Mouse (Mus musculus) kidney, embryonic 16.5 days (tissue): Measurements from ENCODE around the gene 4931409K22Rik. TPM values are rescaled to one million over a fixed set of nuclear protein-coding genes. Genes with fewer than 3 reads are reported as not detected.

Experiments
- ATAC-seq: fragments of 200-750 bp; cut with Nextera tagmentation; 2 replicates; pipeline ENCODE4 v1.8.0; 2017; ENCODE audit warnings: moderate TSS enrichment; ENCODE audit not compliant: low FRiP score, low TSS enrichment
- H3K27ac ChIP-seq: fragments of 300-500 bp; sonication (generic); 2 replicates; pipeline ENCODE4 v1.5.1; 2014; ENCODE audit warnings: low read length
- H3K27me3 ChIP-seq: fragments of 300-500 bp; sonication (generic); 2 replicates; pipeline ENCODE4 v1.6.1; 2014; ENCODE audit warnings: low read length, control low read depth, mixed read lengths; ENCODE audit not compliant: insufficient read depth
- H3K36me3 ChIP-seq: fragments of 300-500 bp; sonication (generic); 2 replicates; pipeline ENCODE4 v1.6.1; 2014; ENCODE audit warnings: low read length, control low read depth, mixed read lengths; ENCODE audit not compliant: insufficient read depth
- H3K4me1 ChIP-seq: fragments of 300-500 bp; sonication (generic); 2 replicates; pipeline ENCODE4 v1.6.1; 2014; ENCODE audit warnings: low read length, control low read depth, mixed read lengths; ENCODE audit not compliant: insufficient read depth
- H3K4me2 ChIP-seq: fragments of 300-500 bp; sonication (generic); replicated peaks from 2 replicates; pipeline ENCODE4 v1.6.1; 2014; ENCODE audit warnings: low read depth, low read length
- H3K4me3 ChIP-seq: fragments of 300-500 bp; sonication (generic); 2 replicates; pipeline ENCODE4 v1.5.1; 2014; ENCODE audit warnings: mild to moderate bottlenecking, low read length
- H3K9ac ChIP-seq: fragments of 300-500 bp; sonication (generic); replicated peaks from 2 replicates; pipeline ENCODE4 v1.6.1; 2014; ENCODE audit warnings: low read length
- H3K9me3 ChIP-seq: fragments of 300-500 bp; sonication (generic); 2 replicates; pipeline ENCODE4 v1.6.1; 2016; ENCODE audit warnings: low read length, control low read depth
- WGBS: fragments of 180-500 bp; shearing (Covaris S2); extraction: QIAGEN DNeasy Blood & Tissue Kit; methylation state at CpG from one replicate; pipeline ENCODE4 v1.1.7; 2014; 5-methylcytosine and 5-hydroxymethylcytosine counted together
- polyA plus RNA-seq: library from polyadenylated mRNA; unstranded; fragments of >200 nt; fragmentation: Nextera tagmentation; extraction: Ambion mirVana; gene quantifications from 2 replicates; pipeline ENCODE4 v1.2.1, GENCODE M21; 2015

4931409K22Rik gene
- 0.16 and 0.41 TPM in 2 replicates for polyA plus RNA-seq

DNA sequence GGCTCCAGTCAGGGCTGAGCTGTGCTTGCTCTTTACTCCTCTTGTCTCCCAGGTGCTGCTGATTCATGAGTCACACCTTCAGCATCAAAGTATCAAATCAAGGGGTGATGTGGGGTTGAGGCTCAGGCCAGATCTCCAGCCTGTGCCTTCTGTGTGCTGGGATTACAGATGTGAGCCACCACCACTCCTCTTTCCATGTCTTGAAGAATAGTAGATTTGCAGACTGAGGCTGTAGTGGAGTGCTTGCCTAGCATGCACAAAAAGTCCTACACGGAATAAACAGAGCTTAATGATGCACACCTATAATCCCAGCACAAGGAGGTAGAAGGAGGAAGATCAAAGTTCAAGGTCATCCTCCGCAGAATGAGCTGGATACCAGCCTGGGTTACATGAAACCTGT lies at the start of gene 4931409K22Rik:
Gene 4931409K22Rik (minus strand): TSS at position 101 of the 400 bp plus-strand sequence.
- Histone ChIP-seq H3K4me3 (no peak within 1 kb of the TSS), H3K27ac (no peak within 1 kb of the TSS), H3K9ac (no peak within 1 kb of the TSS), H3K27me3 (peaks cover 4% of the 10 kb centered on the region; the same call in 1 of the 2 replicates), H3K4me2 (no peak within 1 kb of the TSS), H3K4me1 (peaks cover 3% of the 10 kb centered on the region), H3K9me3 (0 out of 2 replicates have a peak, but pooled peaks cover 3% of the 10 kb centered on the region), H3K36me3 (no peaks in the 10 kb centered on the region)
- 59% methylated on average over 2 of the region's 2 CpGs for WGBS
- ATAC-seq, result no peak

DNA sequence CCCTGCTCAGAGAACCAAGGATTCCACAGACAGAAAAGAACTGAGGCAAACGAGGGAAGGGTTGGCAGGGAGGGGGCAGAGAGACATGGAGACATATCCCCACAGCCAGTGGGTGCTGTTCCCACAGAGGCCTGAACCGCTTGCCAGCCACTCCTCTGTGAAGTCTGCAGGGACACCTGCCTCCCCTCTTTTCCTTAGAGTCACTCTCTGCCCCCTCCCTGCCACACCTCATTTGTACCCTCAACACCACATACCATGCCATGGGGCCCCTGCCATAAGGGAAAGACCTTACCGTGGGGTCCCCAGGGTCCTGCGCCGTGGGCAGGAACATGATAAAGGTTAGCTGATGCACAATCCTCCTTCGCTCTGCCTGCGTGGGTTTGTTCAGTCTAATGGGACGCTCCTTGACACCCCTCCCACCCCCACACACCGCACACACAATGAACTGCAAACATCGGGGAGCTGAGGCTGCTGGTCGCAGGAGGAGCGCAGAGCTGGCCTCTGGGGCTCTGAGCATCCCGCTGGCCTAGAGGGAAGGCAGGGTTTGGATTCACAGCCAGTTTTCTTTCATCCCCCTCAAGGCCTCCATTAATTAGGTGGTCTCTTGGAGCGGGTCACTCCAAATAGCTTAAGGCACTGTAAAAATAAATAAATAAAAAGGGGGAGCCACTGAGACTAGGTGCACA lies 49.5 kb upstream of the 4931409K22Rik start:
- Histone ChIP-seq H3K4me1 (peaks cover 44% of the 10 kb centered on the region), H3K9ac (peak overlapping the region; percentile 88), H3K4me2 (peak overlapping the region; percentile 69), H3K36me3 (no peaks in the 10 kb centered on the region), H3K9me3 (no peaks in the 10 kb centered on the region), H3K4me3 (peak overlapping the region; percentile 68; the same call in 1 of the 2 replicates), H3K27me3 (no peaks in the 10 kb centered on the region), H3K27ac (peak overlapping the region; percentile 99; the same call in 1 of the 2 replicates)
- 21% methylated on average over 14 of the region's 14 CpGs for WGBS
- no peak for ATAC-seq

DNA sequence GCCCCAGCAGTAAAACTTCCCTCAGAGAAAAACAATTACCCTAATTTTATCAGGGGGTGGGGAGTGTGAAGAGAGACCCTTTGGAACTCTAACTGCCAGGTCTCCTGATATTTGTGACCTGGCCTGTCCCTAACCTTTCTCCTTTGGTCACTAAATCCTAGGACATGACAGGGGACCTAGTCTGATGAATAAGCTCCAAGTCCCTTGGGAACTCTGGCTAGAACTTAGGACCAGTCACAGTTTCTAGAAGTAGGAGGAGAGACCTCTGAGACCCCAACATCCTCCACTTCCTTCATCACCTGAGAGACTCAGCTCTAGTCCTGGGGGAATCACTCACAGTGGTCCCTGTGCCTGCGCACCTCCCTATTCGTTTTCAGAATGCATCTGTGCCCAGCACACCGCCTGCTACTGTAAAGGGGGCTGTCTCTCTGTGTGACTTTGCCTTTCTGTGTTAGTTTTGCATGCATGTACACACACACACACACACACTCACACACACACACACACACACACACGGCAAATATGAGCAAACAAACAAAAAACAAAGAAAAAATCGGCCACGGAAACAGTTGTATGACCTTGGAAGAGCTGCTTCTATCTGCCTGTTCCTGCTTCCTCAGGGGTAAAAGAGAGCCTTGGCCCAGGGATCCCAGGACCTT lies 48.8 kb upstream of the 4931409K22Rik start:
- H3K36me3 ChIP-seq, result no peaks in the 10 kb centered on the region
- H3K27me3 ChIP-seq, result no peaks in the 10 kb centered on the region
- peaks cover 51% of the 10 kb centered on the region for H3K4me1 ChIP-seq
- peak overlapping the region; percentile 68 for H3K4me3 ChIP-seq
- no peaks in the 10 kb centered on the region for H3K9me3 ChIP-seq
- ATAC-seq, result no peak
- 8% methylated on average over 6 of the region's 6 CpGs for WGBS
- H3K9ac ChIP-seq, result peak overlapping the region; percentile 88
- H3K4me2 ChIP-seq, result peak overlapping the region; percentile 69
- H3K27ac ChIP-seq, result peak overlapping the region; percentile 99

DNA sequence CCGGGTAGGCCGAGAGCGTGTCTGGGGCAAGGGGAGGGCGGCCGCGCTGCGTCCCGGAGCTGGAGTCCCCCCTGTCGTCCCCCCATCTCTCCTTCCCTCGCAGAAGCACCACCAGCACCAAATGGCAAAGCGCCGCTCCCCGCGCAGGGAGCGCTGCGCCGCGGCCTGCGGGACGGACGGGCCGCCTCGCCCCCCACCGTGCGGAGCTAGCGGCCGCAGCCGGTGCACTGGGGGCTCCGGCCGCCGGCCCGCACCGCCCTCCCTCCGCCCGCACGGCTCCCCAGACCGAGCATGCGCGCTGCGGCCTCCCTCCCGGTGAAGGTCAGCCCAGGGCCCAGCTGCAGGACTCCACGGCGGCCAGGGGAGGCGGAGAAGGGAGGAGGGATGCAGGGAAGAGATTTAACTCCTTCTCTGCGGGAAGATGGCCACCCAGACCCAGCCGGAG lies 48.1 kb upstream of the 4931409K22Rik start:
- ATAC-seq, result peak; percentile 73
- Histone ChIP-seq H3K36me3 (no peaks in the 10 kb centered on the region), H3K9ac (peak overlapping the region; percentile 88), H3K4me3 (peak overlapping the region; percentile 68), H3K4me1 (peaks cover 54% of the 10 kb centered on the region), H3K27me3 (no peaks in the 10 kb centered on the region), H3K9me3 (no peaks in the 10 kb centered on the region), H3K4me2 (peak overlapping the region; percentile 69), H3K27ac (peak overlapping the region; percentile 99)
- under 1% methylated on average over 46 of the region's 46 CpGs for WGBS

DNA sequence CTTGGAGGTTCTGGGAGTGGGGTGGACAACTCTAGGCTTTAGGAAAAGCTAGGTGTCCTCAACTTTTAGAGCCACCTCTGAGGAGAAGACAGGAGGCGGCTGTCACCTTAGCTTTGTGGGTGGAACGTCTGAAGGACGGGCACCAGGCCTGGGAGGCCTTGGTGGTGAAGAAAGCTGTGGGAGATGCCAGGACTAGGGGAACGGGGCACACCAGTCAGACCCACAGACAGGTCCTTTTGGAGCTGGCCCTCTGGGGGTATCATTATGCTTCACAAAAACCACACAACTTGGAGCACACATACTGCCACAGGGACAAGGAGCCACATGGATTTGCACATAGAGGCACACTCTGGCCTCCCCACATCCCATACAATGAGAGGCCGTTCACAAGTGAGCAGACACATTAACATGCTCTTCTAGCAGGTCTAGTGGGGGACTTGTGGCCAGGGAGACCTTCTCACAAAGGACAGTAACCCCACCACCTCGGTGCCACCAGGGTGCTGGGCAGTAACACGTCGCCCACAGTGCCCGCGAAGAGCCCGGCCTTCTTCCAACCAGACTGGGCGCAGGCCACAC lies 47.6 kb upstream of the 4931409K22Rik start:
- peak overlapping the region; percentile 68 for H3K4me3 ChIP-seq
- 15% methylated on average over 12 of the region's 12 CpGs for WGBS
- no peaks in the 10 kb centered on the region for H3K36me3 ChIP-seq
- H3K4me2 ChIP-seq, result peak overlapping the region; percentile 69
- H3K4me1 ChIP-seq, result peaks cover 59% of the 10 kb centered on the region
- no peak for ATAC-seq
- no peaks in the 10 kb centered on the region for H3K9me3 ChIP-seq
- H3K9ac ChIP-seq, result peak overlapping the region; percentile 88
- H3K27me3 ChIP-seq, result no peaks in the 10 kb centered on the region
- peak overlapping the region; percentile 99 for H3K27ac ChIP-seq

DNA sequence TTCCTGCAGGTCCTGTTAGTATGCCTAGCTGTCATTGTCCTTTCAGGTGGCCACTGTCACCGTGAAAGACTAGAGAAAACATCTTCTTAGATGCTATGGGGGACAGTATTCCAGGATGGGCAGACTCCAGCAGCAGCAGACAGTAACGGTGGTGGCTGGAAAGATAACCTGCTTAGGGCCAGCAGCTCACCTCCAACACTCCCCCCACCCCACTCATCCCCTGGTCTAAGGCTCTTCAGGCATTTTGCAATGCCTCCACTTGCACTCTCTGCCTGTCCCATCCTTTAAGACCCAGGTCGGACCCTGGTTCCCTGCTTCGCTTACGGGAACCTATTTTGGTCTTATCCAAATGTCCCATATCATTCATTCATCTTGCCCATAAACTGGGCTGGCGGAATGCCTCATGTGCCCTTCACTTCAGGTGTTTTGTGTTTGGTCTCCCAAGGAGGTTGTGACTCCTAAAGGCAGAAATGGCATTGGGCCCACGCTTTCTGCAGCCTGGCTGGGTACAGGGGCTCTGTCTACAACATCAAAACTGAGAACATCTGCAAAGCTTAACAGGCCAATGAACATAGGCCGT lies 46.9 kb upstream of the 4931409K22Rik start:
- WGBS, result 49% methylated on average over 8 of the region's 8 CpGs
- H3K9me3 ChIP-seq, result no peaks in the 10 kb centered on the region
- no peak for ATAC-seq
- H3K27ac ChIP-seq, result peak overlapping the region; percentile 99
- peak overlapping the region; percentile 91 for H3K9ac ChIP-seq
- H3K36me3 ChIP-seq, result no peaks in the 10 kb centered on the region
- peak overlapping the region; percentile 86 for H3K4me2 ChIP-seq
- H3K4me3 ChIP-seq, result peak overlapping the region; percentile 69
- no peaks in the 10 kb centered on the region for H3K27me3 ChIP-seq
- peaks cover 65% of the 10 kb centered on the region for H3K4me1 ChIP-seq

DNA sequence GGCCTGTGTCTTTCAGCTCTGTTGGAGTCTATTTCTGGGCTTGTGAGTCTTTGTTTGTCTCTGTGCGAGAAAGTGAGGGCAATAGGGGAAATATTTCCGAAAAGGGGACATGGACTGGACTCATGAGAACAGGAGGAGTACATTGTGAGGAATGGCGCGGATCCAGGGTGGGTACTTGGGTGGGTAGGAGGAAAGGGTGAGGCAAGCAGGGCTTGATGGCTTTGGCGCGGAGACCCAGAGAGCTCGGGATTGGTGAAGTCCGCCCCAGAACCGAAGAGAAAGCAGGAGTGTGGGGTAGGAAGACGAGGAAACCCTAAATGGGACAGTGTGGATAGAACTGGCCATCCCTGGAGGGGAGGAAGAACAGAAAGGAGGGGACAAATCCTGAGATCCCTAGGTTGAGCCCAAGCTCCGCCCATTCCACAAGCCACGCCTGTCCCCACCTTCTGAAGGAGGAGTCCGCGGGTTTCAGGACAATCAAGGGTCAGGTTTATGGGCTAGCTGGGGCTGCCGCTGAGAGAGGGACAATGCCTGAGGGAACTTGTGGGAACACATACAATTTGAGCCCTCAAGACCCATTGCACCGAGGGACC lies 46.2 kb upstream of the 4931409K22Rik start:
- WGBS, result 3% methylated on average over 16 of the region's 16 CpGs
- Histone ChIP-seq H3K36me3 (no peaks in the 10 kb centered on the region), H3K4me1 (peaks cover 72% of the 10 kb centered on the region), H3K4me2 (peak overlapping the region; percentile 86), H3K9me3 (no peaks in the 10 kb centered on the region), H3K27me3 (no peaks in the 10 kb centered on the region), H3K4me3 (peak overlapping the region; percentile 69), H3K27ac (peak overlapping the region; percentile 99), H3K9ac (peak overlapping the region; percentile 91)
- peak; percentile 48 for ATAC-seq

DNA sequence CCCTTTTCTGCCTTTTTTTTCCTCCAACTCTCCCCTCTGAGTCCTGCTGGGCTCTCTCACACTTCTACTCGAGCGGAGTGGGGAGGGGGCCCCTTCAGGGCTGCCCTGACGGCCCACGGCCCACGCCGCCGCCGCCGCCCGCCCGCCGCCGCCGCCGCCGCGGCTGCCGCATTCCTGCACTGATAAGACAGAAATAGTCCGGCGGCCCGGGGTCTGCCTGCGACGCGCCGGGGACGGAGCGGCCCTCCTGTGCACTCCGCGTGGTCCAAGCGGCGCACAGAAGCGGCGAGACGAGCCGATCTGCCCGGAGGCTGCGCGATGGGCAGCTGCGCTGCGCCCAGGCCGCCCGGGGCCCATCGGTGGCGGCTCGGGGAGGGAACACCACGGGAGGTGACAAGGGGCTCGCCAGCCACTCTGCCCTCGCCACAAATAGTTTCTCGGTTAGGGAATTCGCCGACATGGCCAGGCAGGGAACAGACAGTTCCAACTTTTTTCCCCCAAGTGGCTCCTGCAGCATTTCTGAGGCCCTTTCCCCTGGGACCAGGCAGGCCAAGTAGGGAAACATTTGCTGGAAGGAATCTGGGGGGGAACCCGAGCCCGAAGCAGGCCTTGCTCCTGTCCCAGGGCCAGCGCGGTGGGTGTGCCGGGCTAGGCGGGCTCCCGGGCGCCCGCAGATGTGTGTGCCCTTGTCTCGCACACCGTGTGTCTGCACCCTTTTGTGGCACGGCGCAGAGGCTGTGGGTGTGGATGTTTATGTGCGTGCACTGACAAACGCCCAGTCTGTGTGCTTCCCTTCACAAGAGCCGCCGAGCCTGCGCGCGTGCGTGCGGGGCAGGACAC lies 45.5 kb upstream of the 4931409K22Rik start:
- Histone ChIP-seq H3K4me2 (peak overlapping the region; percentile 86), H3K9ac (peak overlapping the region; percentile 91), H3K27ac (peak overlapping the region; percentile 99), H3K9me3 (no peaks in the 10 kb centered on the region), H3K36me3 (no peaks in the 10 kb centered on the region), H3K4me3 (peak overlapping the region; percentile 69), H3K4me1 (peaks cover 76% of the 10 kb centered on the region), H3K27me3 (no peaks in the 10 kb centered on the region)
- under 1% methylated on average over 66 of the region's 73 CpGs for WGBS
- ATAC-seq, result peak; percentile 32
